9 mouse cellular contexts compared by ENCODE assay signal in the genomic region with DNA sequence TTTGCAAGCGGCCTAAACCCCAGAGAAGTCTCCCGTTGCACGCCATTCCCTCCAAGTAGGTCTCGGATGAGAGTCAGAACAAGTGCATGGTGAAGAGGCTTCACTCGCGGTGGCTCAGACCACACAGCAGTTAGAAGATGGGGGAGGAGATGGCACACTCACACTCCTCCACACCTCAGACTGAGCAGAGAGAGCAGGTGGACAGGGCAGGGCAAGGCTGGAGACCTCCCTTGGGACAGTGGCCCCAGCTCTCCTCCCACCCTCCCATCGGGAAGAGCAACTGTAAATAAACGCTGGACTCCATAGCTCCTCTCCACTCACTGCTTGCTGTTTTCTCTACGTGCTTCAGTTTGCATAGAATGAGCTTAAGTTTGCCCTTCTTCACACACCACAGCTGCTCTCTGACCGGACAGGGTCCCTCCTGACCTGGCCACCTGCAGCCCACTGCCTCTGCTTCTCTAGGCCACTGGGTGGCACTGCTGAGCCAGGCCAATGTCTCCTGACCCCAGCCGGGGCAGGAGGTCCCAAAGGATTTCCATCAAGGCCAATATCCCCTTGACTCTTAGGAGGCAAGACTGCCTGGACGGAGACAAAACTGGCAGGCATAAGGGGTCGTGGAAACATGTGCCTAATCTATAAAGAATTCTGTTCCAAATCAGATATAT. TPM values are rescaled to one million over a fixed set of nuclear protein-coding genes. Genes with fewer than 3 reads are reported as not detected.
DNase-seq lines count a peak whose midpoint lies in the region; ATAC-seq lines count a peak whose summit lies in the region.
"Had no signal": no experiment of that assay in that cellular context is flagged by ENCODE, and none has a peak within 500 bp of the region (broad histone marks: within the 10 kb centered on the region; RNA-seq: fewer than 3 reads in every experiment).

No protein-coding gene starts in this region.

- no peak overlapping the region for H3K4me2 ChIP-seq in embryonic facial prominence, embryonic 12.5 days (replicated peaks)
- no peak overlapping the region for H3K4me2 ChIP-seq in hindbrain, embryonic 14.5 days (replicated peaks)
- H3K4me2 ChIP-seq in liver, embryonic 11.5 days = no peak overlapping the region
- H3K4me2 ChIP-seq: embryonic facial prominence, embryonic 15.5 days had no signal

- H3K9me3 ChIP-seq in embryonic facial prominence, embryonic 12.5 days = no peaks in the 10 kb centered on the region
- H3K9me3 ChIP-seq in hindbrain, embryonic 14.5 days (ENCODE audit: control insufficient read depth, low read length) = no peaks in the 10 kb centered on the region
- H3K9me3 ChIP-seq in liver, embryonic 11.5 days (ENCODE audit: control insufficient read depth, low read length) = no peaks in the 10 kb centered on the region
- H3K9me3 ChIP-seq: embryonic facial prominence, embryonic 15.5 days had no signal

- WGBS in embryonic facial prominence, embryonic 12.5 days = 51% methylated on average over 13 of the region's 13 CpGs
- WGBS in hindbrain, embryonic 14.5 days = 53% methylated on average over 13 of the region's 13 CpGs
- WGBS in liver, embryonic 11.5 days = 58% methylated on average over 13 of the region's 13 CpGs

- DNase-seq in left cerebral cortex, adult 18-20 months (ENCODE audit: low spot score in 2 of 2) = peak; percentile 25 to 43
- DNase-seq in left cerebral cortex, adult 11 months (ENCODE audit: low spot score) = no peak
- DNase-seq in adrenal gland, postnatal 25 days = peak; percentile 64
- peak; percentile 66 for DNase-seq in hindbrain, embryonic 14.5 days (ENCODE audit: low spot score)
- DNase-seq in liver, embryonic 11.5 days (ENCODE audit: low spot score) = peak; percentile 54
- DNase-seq in thymus, postnatal 10 days (ENCODE audit: low spot score in 2 of 2) = peak; percentile 18 to 57

- H3K27ac ChIP-seq in embryonic facial prominence, embryonic 12.5 days = no peak overlapping the region
- H3K27ac ChIP-seq in hindbrain, embryonic 14.5 days = no peak overlapping the region
- no peak overlapping the region for H3K27ac ChIP-seq in liver, embryonic 11.5 days (ENCODE audit: low read depth, low read length)
- H3K27ac ChIP-seq: embryonic facial prominence, embryonic 15.5 days had no signal

- no peaks in the 10 kb centered on the region for H3K4me1 ChIP-seq in embryonic facial prominence, embryonic 12.5 days
- no peaks in the 10 kb centered on the region for H3K4me1 ChIP-seq in hindbrain, embryonic 14.5 days (replicated peaks; ENCODE audit: control insufficient read depth, insufficient read depth, low read length)
- peaks cover 25% of the 10 kb centered on the region for H3K4me1 ChIP-seq in liver, embryonic 11.5 days (replicated peaks; ENCODE audit: control insufficient read depth, insufficient read depth, low read length)
- H3K4me1 ChIP-seq: embryonic facial prominence, embryonic 15.5 days had no signal

- H3K27me3 ChIP-seq in embryonic facial prominence, embryonic 12.5 days = no peaks in the 10 kb centered on the region
- no peaks in the 10 kb centered on the region for H3K27me3 ChIP-seq in hindbrain, embryonic 14.5 days (ENCODE audit: control insufficient read depth, insufficient read depth, low read length)
- no peaks in the 10 kb centered on the region for H3K27me3 ChIP-seq in liver, embryonic 11.5 days (replicated peaks; ENCODE audit: control insufficient read depth, insufficient read depth, low read length)
- H3K27me3 ChIP-seq: embryonic facial prominence, embryonic 15.5 days had no signal

- ATAC-seq in embryonic facial prominence, embryonic 12.5 days (ENCODE audit: insufficient number of reproducible peaks, insufficient read depth, low FRiP score, low TSS enrichment) = peak; percentile 60; the same call in 1 of the 2 replicates
- no peak for ATAC-seq in hindbrain, embryonic 14.5 days (ENCODE audit: low FRiP score)
- ATAC-seq in liver, embryonic 11.5 days (replicated peaks; ENCODE audit: low FRiP score) = 0 out of 2 replicates have a peak, but pooled peaks have one; percentile 42
- ATAC-seq in monocyte, adult 5-6 weeks (replicated peaks; ENCODE audit: insufficient number of reproducible peaks, low FRiP score, low TSS enrichment, poor library complexity, severe bottlenecking) = peak; percentile 62

- H3K9ac ChIP-seq in embryonic facial prominence, embryonic 12.5 days = no peak overlapping the region
- H3K9ac ChIP-seq in hindbrain, embryonic 14.5 days = no peak overlapping the region
- no peak overlapping the region for H3K9ac ChIP-seq in liver, embryonic 11.5 days (ENCODE audit: low read depth, low read length)
- H3K9ac ChIP-seq: embryonic facial prominence, embryonic 15.5 days had no signal

- peaks cover 38% of the 10 kb centered on the region for H3K36me3 ChIP-seq in embryonic facial prominence, embryonic 12.5 days
- peaks cover 49% of the 10 kb centered on the region for H3K36me3 ChIP-seq in hindbrain, embryonic 14.5 days (replicated peaks; ENCODE audit: control insufficient read depth, insufficient read depth)
- peaks cover 8% of the 10 kb centered on the region; the same call in 1 of the 2 replicates for H3K36me3 ChIP-seq in liver, embryonic 11.5 days (ENCODE audit: control insufficient read depth, insufficient read depth, low read length)

- H3K4me3 ChIP-seq in embryonic facial prominence, embryonic 12.5 days = no peak overlapping the region
- H3K4me3 ChIP-seq in hindbrain, embryonic 14.5 days (replicated peaks; ENCODE audit: low read length) = no peak overlapping the region
- no peak overlapping the region for H3K4me3 ChIP-seq in liver, embryonic 11.5 days (ENCODE audit: low read depth, low read length)
- H3K4me3 ChIP-seq: embryonic facial prominence, embryonic 15.5 days had no signal

RNA-seq across cellular contexts. Expression of a gene that starts 34.6 kb away (rescaled TPM):
- 1 to 10 TPM; 6.6 to 8.5 TPM for total RNA-seq in left cerebral cortex, adult 18-20 months (2021)
- 5.4 and 6.3 TPM in 2 replicates for total RNA-seq in adrenal gland, postnatal 25 days (2021)
- polyA plus RNA-seq in embryonic facial prominence, embryonic 12.5 days (2016; fragmentation: Nextera tagmentation; extraction: Ambion mirVana) = 1.3 and 2.3 TPM in 2 replicates
- 2.0 TPM in 2 replicates for polyA plus RNA-seq in hindbrain, embryonic 14.5 days (2014; fragmentation: Nextera tagmentation; extraction: Ambion mirVana)
- polyA plus RNA-seq in liver, embryonic 11.5 days (2014; fragmentation: Nextera tagmentation; extraction: Ambion mirVana) = 23.5 and 25.9 TPM in 2 replicates
- total RNA-seq in monocyte, adult 5-6 weeks (2017) = 107 to 245 TPM (median 115 TPM) in 3 replicates

Comparison
In these comparisons a context has a peak if more than half of its experiments do, and no peak if none do; other contexts are left out.
1. RNA of a gene that starts 34.6 kb away (total RNA-seq): 107 to 245 TPM in monocyte, adult 5-6 weeks; 6.6 to 8.5 TPM in left cerebral cortex, adult 18-20 months and 5.4 to 6.3 TPM in adrenal gland, postnatal 25 days; every median in the first group is over 10 times any median in the second.